Comparison of ENCODE assay signal across 8 mouse cellular contexts in genomic region chr6:50109757-50110378, GRCm38 (mm10). TPM values are rescaled to one million over a fixed set of nuclear protein-coding genes. Genes with fewer than 3 reads are reported as not detected.
DNase-seq lines count a peak whose midpoint lies in the region; ATAC-seq and TF ChIP-seq lines count a peak whose summit lies in the region.

Gene Mpp6, plus strand, starts transcription at chr6:50110241.

- H3K36me3 ChIP-seq in hindbrain, embryonic 15.5 days, result no peaks in the 10 kb centered on the region

- peak within 1 kb of the TSS; percentile 76 for H3K4me2 ChIP-seq in hindbrain, embryonic 15.5 days

- WGBS in hindbrain, embryonic 15.5 days, result under 1% methylated on average over 65 of the region's 74 CpGs

- peak; percentile 51 for TF ChIP-seq CTCF in left cerebral cortex, adult 2 months (IDR thresholded peaks at IDR 0.05)

- H3K9ac ChIP-seq in hindbrain, embryonic 15.5 days, result peak within 1 kb of the TSS; percentile 91

- peak; percentile 69 for DNase-seq in T-cell, adult 2 months (ENCODE audit: low spot score)
- DNase-seq in cerebellum, postnatal 4 days (ENCODE audit: low spot score in 2 of 2), result peak; percentile 65 to 86
- DNase-seq in gastrocnemius, adult 18-20 months (ENCODE audit: low spot score), result peak; percentile 80
- DNase-seq in left cerebral cortex, adult 2 months (ENCODE audit: extremely low spot score in 1 of 2, low spot score in 2 of 2), result peak; percentile 72 to 73
- peak; percentile 69 for DNase-seq in right cerebral cortex, adult 18-20 months
- peak; percentile 41 for DNase-seq in urinary bladder, postnatal 10 days (ENCODE audit: low spot score)

- H3K27me3 ChIP-seq in hindbrain, embryonic 15.5 days, result no peaks in the 10 kb centered on the region

- H3K27ac ChIP-seq in hindbrain, embryonic 15.5 days (replicated peaks), result peak within 1 kb of the TSS; percentile 90
- H3K27ac ChIP-seq in left cerebral cortex, adult 2 months, result peak within 1 kb of the TSS; percentile 82

- peak; percentile 93 for ATAC-seq in hindbrain, embryonic 15.5 days (ENCODE audit: low FRiP score, low read depth)
- ATAC-seq in megakaryocyte, adult 5-6 weeks (ENCODE audit: poor library complexity, severe bottlenecking), result peak; percentile 64

- H3K4me3 ChIP-seq in hindbrain, embryonic 15.5 days, result peak within 1 kb of the TSS; percentile 96
- peak within 1 kb of the TSS; percentile 74 for H3K4me3 ChIP-seq in left cerebral cortex, adult 2 months

- no peaks in the 10 kb centered on the region for H3K9me3 ChIP-seq in hindbrain, embryonic 15.5 days

- intact Hi-C loops in left cerebral cortex, adult 2 months (cut with DNase I), result loop anchor here (5.0 kb wide), 5 partner anchors 133 to 667 kb away; no protein-coding TSS in a partner anchor

- peaks cover 32% of the 10 kb centered on the region for H3K4me1 ChIP-seq in hindbrain, embryonic 15.5 days (replicated peaks)

RNA-seq across cellular contexts. Expression of gene Mpp6, which starts in this region (rescaled TPM):
- total RNA-seq in gastrocnemius, adult 18-20 months (2021), result 100 to 1,000 TPM; 118 to 119 TPM
- 58.3 and 64.3 TPM in 2 replicates for polyA plus RNA-seq in hindbrain, embryonic 15.5 days (2015; fragmentation: Nextera tagmentation; extraction: Ambion mirVana)
- 10 to 100 TPM; 82.7 to 89.2 TPM for total RNA-seq in left cerebral cortex, adult 2 months (2021)
- 95.2 and 96.8 TPM in 2 replicates for total RNA-seq in megakaryocyte, adult 5-6 weeks (2015)
- 177 and 191 TPM in 2 replicates for total RNA-seq in megakaryocyte, adult 5-6 weeks (2017)

Comparison
In these comparisons a context has a peak if more than half of its experiments do, and no peak if none do; other contexts are left out.
1. Peak in every context shown above with its lines: DNase-seq, ATAC-seq, H3K4me3 ChIP-seq and H3K27ac ChIP-seq.